Mouse (Mus musculus): ENCODE results near the gene Pex3. TPM values are rescaled to one million over a fixed set of nuclear protein-coding genes. Genes with fewer than 3 reads are reported as not detected.

Gene Pex3
- polyA plus RNA-seq (2017; shearing (Covaris generic)) = 34.8 TPM

DNA sequence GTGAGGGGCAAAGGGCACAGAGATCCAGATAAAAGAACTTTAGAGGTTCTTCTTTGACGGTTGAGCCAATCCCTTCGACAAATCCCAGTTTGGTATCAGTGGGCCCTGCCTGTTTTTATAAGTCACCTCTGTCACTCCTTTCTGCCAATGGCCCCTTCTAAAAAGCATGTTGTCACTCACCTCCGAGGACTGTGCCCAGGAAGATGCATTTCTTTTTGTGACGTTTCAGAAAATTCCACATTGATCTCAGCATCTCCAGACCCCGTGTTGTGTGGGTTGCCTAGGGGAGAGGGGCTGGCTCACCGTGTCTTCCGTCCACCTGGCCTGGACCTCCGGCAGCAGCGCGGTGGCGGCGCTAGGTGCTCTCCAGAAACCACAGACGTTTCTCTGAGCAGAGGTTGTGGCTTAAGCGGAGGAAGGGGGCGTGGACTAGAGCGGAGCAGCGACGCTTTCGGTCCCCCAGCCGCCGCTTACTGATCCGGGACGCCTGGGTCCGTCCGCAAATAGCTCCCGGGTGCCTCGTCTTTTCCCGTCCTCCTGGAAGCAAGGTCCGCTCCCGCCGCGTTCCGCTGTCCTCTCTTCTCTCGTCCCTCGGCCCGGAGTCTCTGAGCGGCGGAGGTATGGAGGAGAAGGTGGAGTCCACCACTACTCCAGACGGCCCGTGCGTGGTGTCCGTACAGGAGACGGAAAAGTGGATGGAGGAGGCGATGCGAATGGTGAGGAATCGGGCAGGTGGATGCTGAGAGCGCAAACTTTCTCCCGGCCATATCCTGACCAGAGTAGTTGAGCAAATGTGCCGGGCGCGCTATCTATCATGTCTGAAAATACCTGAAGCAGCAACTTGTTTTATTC, at the start of gene Pex3, which contains the start of gene Adat2:
TSS of gene Pex3 (minus strand) at position 497 of the 852 bp plus-strand sequence.
TSS of gene Adat2 (plus strand) at position 249 of the 852 bp plus-strand sequence.

DNA sequence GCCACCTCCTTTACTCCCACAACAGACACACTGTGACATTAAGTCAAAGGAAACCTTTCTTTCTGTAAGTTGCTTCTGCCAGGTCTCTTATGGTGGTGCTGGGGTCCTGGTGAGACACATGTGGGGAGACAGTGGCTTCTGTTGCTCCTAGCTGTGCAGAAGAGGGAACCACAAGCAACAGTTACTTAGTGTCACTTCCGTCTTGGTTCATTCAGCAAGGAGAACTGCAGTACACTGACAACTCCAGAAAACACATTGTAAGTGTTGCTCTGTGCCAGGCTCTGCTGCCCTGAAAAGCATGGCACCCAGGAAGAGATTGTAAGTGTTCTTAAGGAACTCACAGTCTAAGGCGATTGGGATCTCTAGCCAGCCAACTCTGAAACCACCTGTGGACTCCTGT, 53.6 kb downstream of the Pex3 start, which contains the start of gene Fuca2:
TSS of gene Fuca2 (plus strand) at position 210 of the 400 bp plus-strand sequence.

Other genes starting within 250 kb of the Pex3 start
- gene Phactr2, start 78.7 kb downstream of the Pex3 start, polyA plus RNA-seq (2017; shearing (Covaris generic)) = 8.2 TPM
- gene Fuca2, start 53.6 kb downstream of the Pex3 start, polyA plus RNA-seq (2017; shearing (Covaris generic)) = 26.9 TPM
- gene Adat2, start 248 bp downstream of the Pex3 start, polyA plus RNA-seq (2017; shearing (Covaris generic)) = 3.6 TPM

Data from effector memory CD4-positive, alpha-beta T cell, adult 5 months (primary cell).